Mouse (Mus musculus) MEL-GATA-1-ER (cell line): ENCODE results near the gene Akna.

Experiments used
- DNase-seq: peaks from one replicate; pipeline ENCODE4 v3.0.0-alpha.2; 2012; ENCODE audit warnings: low read depth; ENCODE audit errors: extremely low read depth

Gene Akna

GRCm38 (mm10) chr4:63384262-63384661 lies 18.9 kb downstream of the Akna start:
- no peak for DNase-seq

- no peak for DNase-seq
Measured at GRCm38 (mm10) chr4:63383474-63383873, 19.7 kb downstream of the Akna start.

- no peak for DNase-seq
Measured at GRCm38 (mm10) chr4:63382676-63383369, 20.3 kb downstream of the Akna start.

- DNase-seq, result no peak
Measured at GRCm38 (mm10) chr4:63377483-63377882, 25.7 kb downstream of the Akna start.

- DNase-seq, result no peak
Measured at GRCm38 (mm10) chr4:63375367-63375766, 27.8 kb downstream of the Akna start.

- DNase-seq, result peak; percentile 52
Measured at GRCm38 (mm10) chr4:63374331-63374730, 28.8 kb downstream of the Akna start.

GRCm38 (mm10) chr4:63373404-63373803 lies 29.8 kb downstream of the Akna start:
- DNase-seq, result no peak

- peak; percentile 36 for DNase-seq
Measured at GRCm38 (mm10) chr4:63371890-63372289, 31.3 kb downstream of the Akna start.

- DNase-seq, result no peak
Measured at GRCm38 (mm10) chr4:63370897-63371296, 32.3 kb downstream of the Akna start.

- peak; percentile 32 for DNase-seq
Measured at GRCm38 (mm10) chr4:63368577-63368976, 34.6 kb downstream of the Akna start.

- no peak for DNase-seq
Measured at GRCm38 (mm10) chr4:63362150-63362549, 41.0 kb downstream of the Akna start, which contains the start of gene Orm2. TSS of gene Orm2 (plus strand) at chr4:63362449.

- DNase-seq, result no peak
Measured at GRCm38 (mm10) chr4:63359861-63360260, 43.3 kb downstream of the Akna start.

- no peak for DNase-seq
Measured at GRCm38 (mm10) chr4:63356981-63357570, 46.1 kb downstream of the Akna start.

- no peak for DNase-seq
Measured at GRCm38 (mm10) chr4:63355877-63356665, 47.1 kb downstream of the Akna start, which contains the start of gene Orm3. TSS of gene Orm3 (plus strand) at chr4:63356162.

GRCm38 (mm10) chr4:63348524-63348923 lies 54.6 kb downstream of the Akna start:
- no peak for DNase-seq

GRCm38 (mm10) chr4:63346659-63347058 lies 56.5 kb downstream of the Akna start:
- DNase-seq, result no peak

GRCm38 (mm10) chr4:63345261-63345660 lies 57.9 kb downstream of the Akna start:
- no peak for DNase-seq

GRCm38 (mm10) chr4:63344295-63344694 lies 58.9 kb downstream of the Akna start, which contains the start of gene Orm1:
TSS of gene Orm1 (plus strand) at chr4:63344560.
- no peak for DNase-seq

- DNase-seq, result no peak
Measured at GRCm38 (mm10) chr4:63343608-63344007, 59.5 kb downstream of the Akna start.

GRCm38 (mm10) chr4:63342491-63342890 lies 60.7 kb downstream of the Akna start:
- no peak for DNase-seq

- no peak for DNase-seq
Measured at GRCm38 (mm10) chr4:63338414-63339076, 64.6 kb downstream of the Akna start.

- no peak for DNase-seq
Measured at GRCm38 (mm10) chr4:63333403-63333802, 69.8 kb downstream of the Akna start.
